ENCODE assay signal across 12 mouse cellular contexts in genomic region chr2:174624430-174624829, GRCm38 (mm10). TPM values are rescaled to one million over a fixed set of nuclear protein-coding genes. Genes with fewer than 3 reads are reported as not detected.
"Had no signal": no experiment of that assay in that cellular context is flagged by ENCODE, and none has a peak within 500 bp of the region (broad histone marks: within the 10 kb centered on the region; RNA-seq: fewer than 3 reads in every experiment).

No protein-coding gene starts in this region.

- H3K4me2 ChIP-seq: limb, embryonic 15.5 days; lung, embryonic 14.5 days; midbrain, embryonic 11.5 days; midbrain, embryonic 15.5 days; neural tube, embryonic 12.5 days had no signal

- H3K9me3 ChIP-seq: limb, embryonic 15.5 days; midbrain, embryonic 15.5 days; neural tube, embryonic 12.5 days had no signal

- DNase-seq: kidney, adult 2 months; kidney, postnatal 25 days; lung, embryonic 14.5 days; lung, postnatal 14 days; thymus, postnatal 25 days had no signal

- H3K36me3 ChIP-seq: limb, embryonic 15.5 days; midbrain, embryonic 15.5 days; neural tube, embryonic 12.5 days had no signal

- ATAC-seq: intestine, embryonic 16.5 days; midbrain, embryonic 15.5 days had no signal

- H3K9ac ChIP-seq: limb, embryonic 15.5 days; lung, embryonic 14.5 days; midbrain, embryonic 15.5 days; neural tube, embryonic 12.5 days had no signal

- H3K27me3 ChIP-seq: limb, embryonic 15.5 days; midbrain, embryonic 15.5 days; neural tube, embryonic 12.5 days had no signal

- H3K4me1 ChIP-seq: limb, embryonic 15.5 days; midbrain, embryonic 15.5 days; neural tube, embryonic 12.5 days had no signal

- H3K4me3 ChIP-seq: left cerebral cortex, adult 2 months; limb, embryonic 15.5 days; midbrain, embryonic 15.5 days; neural tube, embryonic 12.5 days had no signal

- H3K27ac ChIP-seq: left cerebral cortex, adult 2 months; limb, embryonic 15.5 days; midbrain, embryonic 15.5 days; neural tube, embryonic 12.5 days; stomach, postnatal 0 days had no signal

RNA-seq across cellular contexts. Expression of gene Zfp831, which starts 18.9 kb away (rescaled TPM):
- polyA plus RNA-seq: limb, embryonic 15.5 days; lung, embryonic 14.5 days; midbrain, embryonic 15.5 days; neural tube, embryonic 12.5 days; stomach, postnatal 0 days had no signal
